Mouse (Mus musculus): Measurements from ENCODE around the gene Col6a3. TPM values are rescaled to one million over a fixed set of nuclear protein-coding genes. Genes with fewer than 3 reads are reported as not detected.

Gene Col6a3
- polyA plus RNA-seq (2012; rRNA removed; ENCODE audit: low replicate concordance): 10.7 and 17.0 TPM in 2 replicates

DNA sequence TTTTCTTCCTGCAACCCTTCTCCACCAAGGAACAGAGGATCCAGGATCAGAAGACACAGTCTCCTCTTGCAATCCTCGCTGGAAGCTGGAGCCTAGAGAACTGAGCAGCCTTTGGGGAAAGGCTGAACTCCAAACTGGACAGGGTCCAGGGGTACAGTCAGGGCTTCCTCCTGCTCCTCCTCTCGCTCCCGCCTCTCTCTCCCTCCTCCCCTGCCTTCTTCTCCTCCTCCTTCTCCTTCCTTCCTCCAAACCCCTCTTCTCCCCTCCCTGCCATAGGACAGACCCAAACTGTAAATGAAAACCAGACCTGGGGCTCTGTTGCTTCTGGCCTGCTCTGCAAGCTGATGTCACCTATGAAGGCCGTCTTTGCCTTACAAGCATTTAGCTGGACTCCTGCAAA is at the start of gene Col6a3:
Gene Col6a3, minus strand, starts transcription at position 136 of the 400 bp plus-strand sequence.

Other genes with a start within 250 kb of the Col6a3 start
- 12.8 and 16.8 TPM in 2 replicates for gene Cops8, start 241.0 kb downstream of the Col6a3 start, polyA plus RNA-seq (2012; rRNA removed; ENCODE audit: low replicate concordance)
- gene Mlph, start 71.1 kb upstream of the Col6a3 start, polyA plus RNA-seq (2012; rRNA removed; ENCODE audit: low replicate concordance): 10.7 and 24.0 TPM in 2 replicates
- not detected in 2 replicates for gene Prlh, start 109.1 kb upstream of the Col6a3 start, polyA plus RNA-seq (2012; rRNA removed; ENCODE audit: low replicate concordance)
- 15.7 and 37.3 TPM in 2 replicates for gene Rab17, start 125.7 kb upstream of the Col6a3 start, polyA plus RNA-seq (2012; rRNA removed; ENCODE audit: low replicate concordance)
- gene Lrrfip1, start 154.8 kb upstream of the Col6a3 start, polyA plus RNA-seq (2012; rRNA removed; ENCODE audit: low replicate concordance): 5.8 and 6.2 TPM in 2 replicates